Mouse (Mus musculus): ENCODE results near the gene Pygl. TPM values are rescaled to one million over a fixed set of nuclear protein-coding genes. Genes with fewer than 3 reads are reported as not detected.

Pygl gene
- 1 to 10 TPM; 2.2 to 3.2 TPM for total RNA-seq (2021)
- long read RNA-seq, experiment 1, partial matches to known transcripts, result 0 of 4 reads
- long read RNA-seq, experiment 1, other reads (novel, unspliced or antisense), result 1 of 4 reads
- long read RNA-seq, experiment 2, partial matches to known transcripts, result 0 of 3 reads
- long read RNA-seq, experiment 2, other reads (novel, unspliced or antisense), result 0 of 3 reads

GRCm38 (mm10) chr12:70231294-70231693, at the start of gene Pygl:
TSS of gene Pygl (minus strand) at chr12:70231488.
- DNase-seq, result no peak
- intact Hi-C loops (cut with DNase I; ENCODE audit: low total_unique reads), result no loop called here

GRCm38 (mm10) chr12:70280930-70281329, 49.6 kb upstream of the Pygl start:
- DNase-seq, result no peak
- intact Hi-C loops (cut with DNase I; ENCODE audit: low total_unique reads), result no loop called here

DNA sequence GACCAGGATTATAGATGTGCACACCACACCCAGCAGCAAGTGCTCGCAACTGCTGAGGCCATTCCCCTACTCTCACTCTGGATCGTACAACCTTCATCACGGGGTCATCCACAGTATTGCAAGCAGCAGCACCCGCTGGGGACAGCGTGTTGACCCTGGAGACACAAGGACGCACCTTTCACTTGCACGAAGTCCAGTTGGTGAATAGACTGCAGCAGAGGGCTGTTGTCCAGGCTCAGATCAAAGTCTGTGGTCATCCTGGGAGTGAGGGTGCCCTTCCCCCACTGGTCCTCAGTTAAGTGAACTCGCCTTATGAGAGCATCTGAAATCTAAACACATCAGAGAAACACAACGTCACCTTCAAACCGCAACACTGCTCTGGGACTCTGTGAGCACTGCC, 49.1 kb upstream of the Pygl start:
- DNase-seq, result no peak
- intact Hi-C loops (cut with DNase I; ENCODE audit: low total_unique reads), result no loop called here

GRCm38 (mm10) chr12:70277071-70277939, 46.0 kb upstream of the Pygl start:
- no peak for DNase-seq
- intact Hi-C loops (cut with DNase I; ENCODE audit: low total_unique reads), result no loop called here

- intact Hi-C loops (cut with DNase I; ENCODE audit: low total_unique reads), result no loop called here
- no peak for DNase-seq
These were observed 38.4 kb upstream of the Pygl start for GRCm38 (mm10) chr12:70269724-70270123.

- no peak for DNase-seq
- intact Hi-C loops (cut with DNase I; ENCODE audit: low total_unique reads), result no loop called here
These were observed 36.0 kb upstream of the Pygl start for GRCm38 (mm10) chr12:70267314-70267713.

- intact Hi-C loops (cut with DNase I; ENCODE audit: low total_unique reads), result no loop called here
- no peak for DNase-seq
These were observed 35.2 kb upstream of the Pygl start for GRCm38 (mm10) chr12:70266494-70266931.

- intact Hi-C loops (cut with DNase I; ENCODE audit: low total_unique reads), result no loop called here
- DNase-seq, result no peak
These were observed 32.4 kb upstream of the Pygl start for GRCm38 (mm10) chr12:70263721-70264120.

GRCm38 (mm10) chr12:70262271-70262953, 31.1 kb upstream of the Pygl start:
- intact Hi-C loops (cut with DNase I; ENCODE audit: low total_unique reads), result no loop called here
- no peak for DNase-seq

DNA sequence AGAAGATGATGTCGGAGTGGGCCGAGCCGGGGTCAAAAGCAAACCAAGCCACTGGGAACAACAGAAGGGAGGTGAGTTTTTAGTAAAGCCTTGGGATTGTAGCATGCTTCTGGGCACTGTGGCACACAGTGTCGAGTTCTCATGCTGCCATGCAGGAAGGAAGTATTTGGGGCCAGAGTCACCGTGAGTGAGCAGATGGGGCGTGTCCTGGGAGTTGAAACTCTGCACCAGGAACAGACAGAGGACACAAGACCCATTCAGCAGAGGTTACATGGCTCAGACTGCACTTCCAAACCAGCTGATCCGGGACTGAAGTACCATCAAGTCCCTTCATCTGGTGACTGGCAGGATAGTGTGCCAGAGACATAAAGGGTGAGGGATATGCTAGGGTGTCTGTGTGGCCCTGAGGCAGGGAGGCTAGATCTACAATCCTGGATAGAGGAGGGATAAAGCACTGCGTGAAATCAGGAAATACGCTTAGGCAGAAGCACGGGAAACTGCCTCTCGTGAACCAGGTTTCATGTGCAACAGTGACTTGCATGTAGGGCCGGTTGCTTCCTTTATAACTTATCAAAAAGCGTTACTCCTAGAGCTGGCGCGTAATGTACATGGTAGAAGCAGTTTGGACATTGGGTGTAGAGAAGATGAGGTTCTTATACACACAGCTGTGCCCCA, 20.1 kb upstream of the Pygl start:
- no peak for DNase-seq
- intact Hi-C loops (cut with DNase I; ENCODE audit: low total_unique reads), result no loop called here

DNA sequence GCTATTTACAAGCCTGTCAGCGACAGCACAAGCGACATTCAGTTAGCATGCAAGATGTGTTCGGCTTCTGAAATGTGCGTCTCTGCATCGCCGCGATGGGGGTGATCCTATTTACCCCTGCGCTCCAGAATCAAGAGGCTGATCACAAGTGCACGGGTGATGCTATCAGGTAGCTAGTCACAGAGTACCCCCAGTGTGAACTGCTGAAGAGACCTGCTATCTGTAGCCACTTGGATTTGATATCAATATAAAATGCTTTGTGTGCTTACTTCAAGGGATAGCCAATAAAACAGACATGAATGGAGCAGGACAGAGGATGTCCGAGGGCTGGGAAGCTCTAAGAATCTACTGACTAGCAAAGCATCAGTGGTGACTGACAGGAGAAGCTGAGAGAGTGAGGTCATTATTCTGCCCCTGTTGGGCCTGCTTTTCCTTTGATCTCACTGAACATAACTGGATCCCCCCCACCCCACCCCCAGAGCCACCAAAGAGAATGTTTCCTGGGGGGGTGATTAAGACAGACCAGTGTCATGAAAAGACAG, 18.4 kb upstream of the Pygl start:
- intact Hi-C loops (cut with DNase I; ENCODE audit: low total_unique reads), result no loop called here
- DNase-seq, result no peak

DNA sequence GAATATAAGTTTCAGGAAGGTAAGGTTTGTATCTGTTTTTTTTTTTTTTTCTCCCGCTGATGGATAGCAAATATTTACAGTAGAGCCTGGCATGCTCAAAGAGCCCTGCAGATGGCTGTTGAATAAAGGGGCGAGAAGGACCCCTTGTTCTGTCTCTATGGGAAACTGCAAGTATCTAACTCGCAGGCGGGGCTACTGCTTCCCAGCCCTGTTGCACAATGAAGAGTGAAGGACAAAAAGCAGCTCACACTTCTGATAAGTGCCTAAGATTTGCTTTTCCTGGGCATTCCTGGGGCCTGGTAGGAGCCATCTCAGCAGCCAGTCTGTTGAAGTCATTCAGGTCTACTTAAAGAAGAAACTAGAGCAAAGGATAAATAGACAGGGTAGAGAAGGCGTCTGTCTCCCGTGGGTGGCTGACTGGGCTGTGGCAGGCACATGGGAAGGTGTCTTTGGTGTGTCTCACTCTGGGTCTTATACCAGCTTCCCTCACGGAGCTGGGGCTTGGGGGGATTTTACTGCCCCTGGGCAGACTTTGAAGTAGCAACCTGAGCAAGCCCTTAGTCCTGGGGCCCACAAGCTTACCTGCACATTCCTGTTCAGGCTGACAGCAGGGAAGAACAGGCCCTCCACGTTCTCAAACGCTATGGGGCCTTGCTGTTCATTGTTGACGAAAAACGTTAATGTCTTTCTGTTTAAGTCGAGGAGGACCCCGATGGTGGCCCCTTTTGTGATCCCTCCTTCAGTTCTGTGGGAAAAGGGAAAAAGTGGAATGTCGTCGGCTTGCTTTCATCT, 16.6 kb upstream of the Pygl start:
- intact Hi-C loops (cut with DNase I; ENCODE audit: low total_unique reads), result no loop called here
- DNase-seq, result no peak

GRCm38 (mm10) chr12:70242550-70242949, 11.3 kb upstream of the Pygl start:
- DNase-seq, result no peak
- intact Hi-C loops (cut with DNase I; ENCODE audit: low total_unique reads), result no loop called here

DNA sequence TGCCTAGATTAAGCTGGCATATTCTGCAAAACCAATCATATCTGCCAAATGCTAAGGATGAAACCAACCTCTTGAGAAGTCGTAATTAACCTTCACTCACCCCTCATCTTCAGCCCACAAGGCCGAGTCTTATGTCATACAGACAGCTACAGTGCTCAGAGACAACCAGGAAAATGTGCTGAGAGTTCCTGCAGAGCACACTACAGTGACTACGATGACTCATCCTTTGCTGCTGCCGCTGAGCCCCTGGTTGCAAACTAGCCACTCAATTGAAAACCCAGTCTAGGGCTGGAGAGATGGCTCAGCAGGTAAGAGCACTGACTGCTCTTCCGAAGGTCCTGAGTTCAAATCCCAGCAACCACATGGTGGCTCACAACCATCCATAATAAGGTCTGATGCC, 8.5 kb upstream of the Pygl start:
- intact Hi-C loops (cut with DNase I; ENCODE audit: low total_unique reads), result loop anchor here (5.0 kb wide), 1 partner anchor 193 kb away; no protein-coding TSS in a partner anchor
- DNase-seq, result no peak

- intact Hi-C loops (cut with DNase I; ENCODE audit: low total_unique reads), result loop anchor here (5.0 kb wide), 1 partner anchor 194 kb away; no protein-coding TSS in a partner anchor
- no peak for DNase-seq
These were observed 7.3 kb upstream of the Pygl start for GRCm38 (mm10) chr12:70238604-70239003.

DNA sequence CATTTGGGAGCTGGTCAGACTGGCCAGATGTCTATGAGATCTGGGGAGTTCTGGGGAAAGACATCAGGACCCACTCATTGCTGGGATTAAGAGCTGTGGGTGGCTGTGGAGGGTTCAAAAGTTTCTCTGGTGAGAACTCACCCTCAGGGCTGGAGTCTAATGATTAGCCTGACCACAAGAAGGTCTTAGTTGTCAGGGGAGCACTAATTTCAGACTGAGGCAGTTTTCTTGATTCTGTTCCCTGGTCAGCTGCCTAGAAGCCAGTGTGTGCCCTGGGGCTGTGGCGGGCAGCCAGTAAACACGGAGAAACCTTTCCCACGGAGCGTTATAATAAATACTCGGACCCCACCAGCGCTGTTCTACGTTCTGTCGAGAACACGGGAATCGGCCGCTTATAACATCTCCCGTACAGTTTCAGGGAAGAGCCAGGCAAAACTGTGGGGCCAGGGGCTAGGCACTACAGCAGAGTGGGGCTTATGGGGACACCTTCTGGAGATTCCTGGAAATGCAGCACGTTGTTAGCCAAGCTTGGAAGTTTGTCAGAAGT, 3.7 kb upstream of the Pygl start:
- DNase-seq, result peak; percentile 63
- intact Hi-C loops (cut with DNase I; ENCODE audit: low total_unique reads), result loop anchor here (5.0 kb wide), 1 partner anchor 197 kb away; no protein-coding TSS in a partner anchor

DNA sequence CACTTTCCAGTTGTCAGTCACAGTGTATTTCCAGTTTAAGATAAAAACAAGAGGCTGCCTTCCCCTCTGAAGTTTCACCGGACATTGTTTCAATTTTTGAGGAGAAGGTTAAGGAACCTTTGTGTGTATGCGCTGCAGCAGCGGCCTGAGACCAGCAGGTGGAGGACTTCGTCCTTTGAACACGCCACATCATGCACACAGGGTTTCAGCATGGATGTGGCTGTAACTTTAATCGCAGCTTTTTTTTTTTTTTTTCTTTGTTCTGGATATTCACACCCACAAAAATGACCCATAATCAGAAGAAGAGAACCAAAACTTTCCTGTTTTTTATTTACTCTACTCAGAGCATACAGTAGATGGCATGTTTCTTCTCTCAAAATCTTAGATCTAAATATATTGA, 3.1 kb upstream of the Pygl start:
- intact Hi-C loops (cut with DNase I; ENCODE audit: low total_unique reads), result no loop called here
- DNase-seq, result peak; percentile 20

GRCm38 (mm10) chr12:70233637-70234315, 2.5 kb upstream of the Pygl start:
- intact Hi-C loops (cut with DNase I; ENCODE audit: low total_unique reads), result no loop called here
- DNase-seq, result no peak

Data from gastrocnemius, postnatal 14 days (tissue).